In the genomic region with DNA sequence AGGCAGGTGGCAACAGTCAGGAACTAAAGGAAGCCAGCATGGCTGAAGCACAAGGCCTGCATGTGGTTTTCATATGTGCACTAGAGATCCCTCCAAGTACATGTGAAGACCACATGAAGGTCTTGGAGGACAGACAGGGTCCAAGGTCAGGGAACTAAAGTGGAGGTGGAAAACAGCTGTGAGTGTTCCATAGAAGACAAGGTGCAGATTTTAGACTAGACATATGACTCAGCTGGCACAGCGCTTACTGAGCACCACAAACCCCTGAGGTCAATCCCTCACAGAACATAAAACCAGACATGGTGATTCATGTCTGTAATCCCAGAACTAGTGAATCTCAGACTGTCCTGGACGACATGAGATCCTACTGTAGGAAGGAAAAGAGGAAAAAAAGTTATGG, we compare ENCODE assay signal across 19 mouse cellular contexts.
"Had no signal": no experiment of that assay in that cellular context is flagged by ENCODE, and none has a peak within 500 bp of the region (broad histone marks: within the 10 kb centered on the region; RNA-seq: fewer than 3 reads in every experiment).

No protein-coding gene starts in this region.

- ATAC-seq: liver, postnatal 0 days; lung, postnatal 0 days; midbrain, embryonic 15.5 days had no signal

- H3K27me3 ChIP-seq: kidney, embryonic 15.5 days; limb, embryonic 12.5 days; limb, embryonic 15.5 days; midbrain, embryonic 15.5 days; neural tube, embryonic 13.5 days had no signal

- DNase-seq: kidney, adult 11 months; kidney, adult 8-10 months; kidney, postnatal 10 days; kidney, postnatal 36 days; liver, postnatal 0 days; lung, embryonic 14.5 days; retina, postnatal 1 day; right cerebral cortex, postnatal 25 days; thymus, adult 18-20 months; thymus, postnatal 14 days; thymus, postnatal 4 days had no signal

- H3K4me2 ChIP-seq: kidney, embryonic 15.5 days; limb, embryonic 12.5 days; limb, embryonic 15.5 days; liver, embryonic 11.5 days; lung, embryonic 14.5 days; midbrain, embryonic 12.5 days; midbrain, embryonic 15.5 days; neural tube, embryonic 13.5 days had no signal

- H3K4me3 ChIP-seq: kidney, embryonic 15.5 days; limb, embryonic 12.5 days; limb, embryonic 15.5 days; midbrain, embryonic 12.5 days; midbrain, embryonic 15.5 days; neural tube, embryonic 13.5 days had no signal

- H3K36me3 ChIP-seq: kidney, embryonic 15.5 days; limb, embryonic 12.5 days; limb, embryonic 15.5 days; midbrain, embryonic 12.5 days; midbrain, embryonic 15.5 days; neural tube, embryonic 13.5 days had no signal
